Mouse (Mus musculus): Measurements from ENCODE around the gene Gtsf1l.
"Not testable (repeated sequence)": the region's sequence is repeated elsewhere in the genome, so short reads cannot be mapped to it uniquely, and the experiment has no call there.

The Gtsf1l gene

DNA sequence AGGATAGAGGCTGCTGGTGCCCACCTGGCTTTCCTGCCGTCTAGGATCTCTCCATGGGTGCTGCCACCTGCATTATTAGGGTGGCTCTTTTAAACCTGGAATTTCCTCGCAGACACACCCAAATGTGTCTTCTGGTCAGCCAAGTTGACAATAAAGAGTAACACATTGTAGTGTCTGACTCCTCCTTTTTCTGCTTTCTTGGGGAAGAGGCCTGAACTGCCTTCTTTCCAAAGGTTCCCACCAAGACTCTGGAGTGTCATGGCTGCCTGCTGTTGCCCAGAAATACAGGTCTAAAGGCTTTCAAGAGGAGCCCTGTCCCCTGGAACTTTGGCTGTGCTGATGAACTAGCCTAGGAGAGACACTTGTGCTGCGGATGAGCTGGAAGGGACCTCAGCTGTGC lies 3.1 kb downstream of the Gtsf1l start:
- no peak for DNase-seq

DNA sequence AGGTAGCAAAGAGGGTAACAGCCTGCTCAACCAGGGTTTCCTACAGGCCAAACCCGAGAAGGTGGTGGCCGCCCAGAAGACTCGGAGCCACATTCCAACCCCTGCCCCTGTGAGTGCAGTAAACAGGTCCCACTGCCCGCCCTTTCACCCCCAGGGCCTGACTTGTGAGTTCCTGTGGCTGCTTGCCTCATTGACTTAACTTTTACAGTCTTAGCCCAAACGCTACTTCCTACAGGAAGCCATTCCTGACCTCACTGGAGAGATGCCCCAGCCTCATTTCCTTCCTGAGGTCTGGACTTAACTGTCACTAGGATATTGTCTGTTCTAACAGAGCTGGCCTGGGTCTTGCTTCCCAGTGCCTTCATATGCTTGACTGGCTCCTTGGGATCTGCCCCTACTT lies 5.1 kb downstream of the Gtsf1l start:
- no peak for DNase-seq

GRCm38 (mm10) chr2:163079041-163079440 lies 8.6 kb downstream of the Gtsf1l start:
- DNase-seq, result no peak

DNA sequence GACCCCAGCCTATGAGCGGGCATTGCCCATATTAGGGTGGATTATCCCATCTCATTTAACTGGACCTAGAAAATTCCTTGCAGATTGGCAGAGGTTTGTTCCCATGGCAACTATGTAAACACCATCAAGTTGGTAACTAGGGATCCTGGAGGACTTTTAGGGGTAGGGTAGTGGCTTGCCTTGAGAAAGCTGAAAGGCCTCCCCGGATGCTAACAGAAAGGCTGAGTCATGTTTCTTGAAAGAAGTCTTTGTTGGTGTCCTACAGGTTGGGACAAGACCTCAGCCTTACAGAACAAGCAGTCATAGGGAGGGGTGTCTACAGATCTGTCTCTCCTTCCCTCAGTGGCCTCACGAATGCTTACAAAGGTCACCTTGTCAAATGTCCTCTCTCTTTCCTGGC lies 12.4 kb downstream of the Gtsf1l start:
- no peak for DNase-seq

GRCm38 (mm10) chr2:163074808-163075207 lies 12.8 kb downstream of the Gtsf1l start:
- no peak for DNase-seq

DNA sequence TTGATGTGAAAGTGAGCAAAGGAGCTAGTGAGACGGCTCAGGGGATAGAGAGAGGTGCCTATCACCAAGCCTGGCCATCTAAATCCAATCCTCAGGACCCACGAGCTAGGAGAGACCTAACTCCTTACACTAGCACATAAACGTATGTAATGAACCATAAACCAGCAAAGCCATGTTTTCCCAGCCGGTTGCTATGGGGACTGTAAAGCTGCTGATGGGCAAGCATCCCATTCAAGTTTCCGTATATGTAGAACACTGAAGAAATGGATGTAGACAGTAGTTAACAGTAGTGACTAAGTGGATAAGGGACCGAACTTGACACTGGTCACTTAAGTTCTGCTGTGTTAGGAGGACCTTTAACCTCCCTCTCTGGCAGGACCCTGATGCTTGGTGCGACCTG lies 13.6 kb downstream of the Gtsf1l start:
- DNase-seq, result no peak

DNA sequence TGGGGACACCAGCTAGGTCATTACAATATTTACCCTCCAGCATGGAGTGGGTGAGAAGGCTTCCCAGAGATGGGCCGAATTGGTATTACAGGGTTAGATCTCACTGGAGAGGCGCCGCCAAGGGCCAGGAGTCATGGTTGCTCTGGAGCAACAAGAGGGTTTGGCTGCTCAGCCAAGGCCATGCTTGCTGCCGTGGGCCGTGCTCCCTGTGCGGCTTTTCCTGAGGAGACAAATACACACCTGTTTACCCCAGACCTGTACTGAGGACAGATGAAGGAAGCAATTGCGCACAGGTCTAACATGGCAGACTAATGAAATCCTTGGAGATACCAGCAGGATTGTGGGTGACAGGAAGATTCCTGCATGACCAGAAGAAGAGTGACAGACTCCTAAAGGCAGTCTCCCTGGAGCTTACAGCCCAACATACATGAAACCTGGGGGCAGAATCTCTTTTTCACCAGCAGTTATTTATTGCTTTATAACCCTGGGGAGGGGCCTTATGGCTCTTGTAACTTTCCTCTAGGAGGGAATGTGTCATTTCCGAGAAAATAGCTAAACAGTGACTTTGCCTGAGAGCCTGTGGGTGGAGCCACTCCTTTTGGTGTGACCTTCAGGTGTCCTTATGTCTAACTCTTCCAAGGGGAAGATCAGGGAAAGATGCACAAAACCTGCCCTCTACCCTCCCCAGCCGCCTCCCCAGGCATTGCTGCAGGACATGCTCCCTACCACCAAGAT lies 14.5 kb downstream of the Gtsf1l start:
- no peak for DNase-seq

DNA sequence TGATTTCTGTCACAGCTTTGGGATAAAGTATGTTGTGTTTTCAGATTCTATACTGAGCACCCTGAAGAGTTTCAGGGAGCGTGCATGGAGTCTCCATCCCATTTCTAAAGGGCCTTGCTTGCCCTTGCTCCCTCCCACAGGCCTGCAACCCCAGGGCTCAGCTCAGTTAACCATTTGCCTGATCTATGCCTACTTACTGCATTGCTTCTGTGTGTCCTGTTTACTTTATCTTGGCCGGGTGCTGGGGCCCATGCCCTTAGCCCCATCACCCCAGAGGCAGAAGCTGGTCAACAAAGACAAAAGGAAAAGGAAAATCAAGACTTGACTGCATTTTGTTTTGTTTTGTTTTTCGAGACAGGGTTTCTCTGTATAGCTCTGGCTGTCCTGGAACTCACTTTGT lies 16.1 kb downstream of the Gtsf1l start:
- no peak for DNase-seq

GRCm38 (mm10) chr2:163070213-163070612 lies 17.4 kb downstream of the Gtsf1l start:
- no peak for DNase-seq

GRCm38 (mm10) chr2:163067233-163067632 lies 20.4 kb downstream of the Gtsf1l start:
- DNase-seq, result no peak

DNA sequence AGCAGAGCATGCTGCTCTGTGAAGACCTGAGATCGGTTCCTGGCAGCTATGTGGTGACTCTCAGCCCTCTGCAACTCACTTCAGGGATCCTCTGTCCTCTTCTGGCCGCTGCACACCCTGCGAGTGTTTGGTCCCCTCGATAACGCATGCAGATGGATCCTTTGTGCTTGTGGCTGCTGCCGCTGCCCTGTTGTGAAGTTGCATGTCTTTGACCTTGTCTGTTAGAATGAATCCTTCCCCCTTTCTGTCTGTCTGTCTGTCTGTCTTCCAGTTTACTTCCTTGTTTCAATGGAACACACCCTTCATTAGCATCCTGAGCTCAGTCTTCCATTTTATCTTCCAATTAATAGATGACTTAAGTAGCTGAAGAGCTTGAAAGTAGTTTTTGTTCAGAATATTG lies 21.3 kb downstream of the Gtsf1l start:
- no peak for DNase-seq

- no peak for DNase-seq
Measured at GRCm38 (mm10) chr2:163062119-163062508, 25.5 kb downstream of the Gtsf1l start.

GRCm38 (mm10) chr2:163061203-163062118 lies 26.2 kb downstream of the Gtsf1l start:
- no peak for DNase-seq

GRCm38 (mm10) chr2:163060630-163061029 lies 27.0 kb downstream of the Gtsf1l start:
- DNase-seq, result no peak

DNA sequence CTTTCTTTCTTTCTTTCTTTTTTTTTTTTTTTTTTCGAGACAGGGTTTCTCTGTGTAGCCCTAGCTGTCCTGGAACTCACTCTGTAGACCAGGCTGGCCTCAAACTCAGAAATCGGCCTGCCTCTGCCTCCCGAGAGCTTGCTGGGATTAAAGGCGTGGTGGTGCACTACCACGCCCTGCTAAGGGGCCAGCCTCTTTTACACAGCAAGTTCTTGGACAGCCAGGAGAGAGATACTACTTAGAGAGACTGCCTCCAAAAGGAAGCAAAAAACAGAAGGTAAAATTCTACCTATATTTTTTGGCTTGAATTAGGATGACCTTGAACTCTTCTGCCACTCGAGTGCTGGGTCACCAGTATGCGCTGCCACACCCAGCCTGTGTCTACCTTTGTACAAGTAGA lies 28.7 kb downstream of the Gtsf1l start:
- not testable (repeated sequence) for DNase-seq

DNA sequence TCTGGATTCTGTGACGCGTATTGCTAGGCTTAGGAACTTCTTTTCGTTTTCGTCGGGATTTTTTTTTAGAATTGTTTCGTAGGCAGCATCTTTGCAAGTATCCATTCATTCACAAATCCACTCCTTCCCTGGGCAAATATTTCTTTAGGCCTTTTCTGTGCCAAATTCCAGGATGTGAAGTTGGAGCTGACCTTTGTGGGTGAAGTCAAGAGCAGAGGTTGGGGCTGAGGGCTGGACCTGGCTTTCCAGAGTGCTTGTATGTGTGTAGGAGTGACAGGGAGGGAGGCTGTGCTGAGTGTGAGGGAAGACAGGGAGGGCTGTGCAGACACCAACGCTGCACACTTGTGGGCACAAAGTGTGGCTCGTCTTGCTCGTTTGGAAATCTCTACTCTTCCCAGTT lies 31.1 kb downstream of the Gtsf1l start:
- DNase-seq, result no peak

- no peak for DNase-seq
Measured at GRCm38 (mm10) chr2:163055715-163056114, 31.9 kb downstream of the Gtsf1l start.

DNA sequence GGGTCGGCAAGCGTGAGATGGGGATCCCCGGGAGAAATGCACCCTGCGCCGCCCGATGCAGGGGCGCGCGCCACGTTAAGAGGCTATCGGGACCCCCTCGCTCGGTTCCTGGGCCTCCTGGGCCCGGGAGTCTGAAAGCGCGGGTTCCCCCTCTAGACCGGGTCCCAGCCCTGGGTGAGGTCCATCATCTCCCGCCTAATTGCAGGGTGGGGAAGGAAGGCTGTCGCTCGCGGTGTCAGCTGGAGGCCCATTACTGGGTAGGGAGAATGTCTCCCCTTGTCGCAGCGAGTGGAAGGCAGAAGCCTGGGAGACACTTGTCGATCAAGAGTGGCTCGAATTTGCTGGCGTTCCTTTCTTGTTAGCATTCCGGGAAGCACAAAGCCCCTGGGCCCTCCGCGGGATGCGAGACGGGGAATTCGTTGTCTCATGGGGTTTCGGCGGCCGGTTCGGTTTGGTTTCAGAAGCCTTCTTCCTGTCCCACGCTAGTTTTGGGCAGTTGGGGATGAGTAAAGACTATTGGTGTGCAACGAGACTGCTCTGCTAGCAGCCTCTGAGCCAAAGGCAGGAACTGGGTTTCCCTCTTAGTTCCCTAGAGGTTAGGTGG lies 32.7 kb downstream of the Gtsf1l start:
- no peak for DNase-seq

DNA sequence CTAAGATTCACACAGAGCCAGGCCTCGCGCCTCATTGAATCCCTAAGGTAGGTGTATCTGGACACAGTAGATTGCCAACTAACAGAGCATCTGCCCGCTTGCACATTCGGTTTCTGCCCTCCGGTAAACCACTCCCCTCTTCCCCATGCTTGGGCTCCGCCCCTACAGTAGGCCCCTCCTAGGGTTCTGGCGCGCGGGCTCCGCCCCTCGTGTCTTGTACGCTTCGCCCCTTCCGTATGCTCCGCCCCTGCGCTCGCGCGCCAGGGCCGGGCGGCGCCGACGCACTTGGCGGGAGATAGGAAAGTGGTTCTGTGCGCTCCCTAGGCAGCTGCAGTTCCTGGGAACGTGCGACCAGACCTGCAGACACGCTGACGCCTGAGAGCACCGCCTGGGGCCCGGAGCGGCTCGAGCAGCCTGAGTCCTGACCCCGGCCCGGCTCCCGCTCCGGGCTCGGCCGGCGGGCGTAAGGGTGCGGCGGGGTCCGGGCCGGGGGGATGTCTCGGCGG lies 33.3 kb downstream of the Gtsf1l start, which contains the start of gene Mybl2:
Mybl2 (plus strand) TSS at position 353 of the 506 bp plus-strand sequence.
- peak; percentile 99 for DNase-seq

- DNase-seq, result no peak
Measured at GRCm38 (mm10) chr2:163052826-163053225, 34.8 kb downstream of the Gtsf1l start.

GRCm38 (mm10) chr2:163052101-163052500 lies 35.6 kb downstream of the Gtsf1l start:
- no peak for DNase-seq

GRCm38 (mm10) chr2:163051691-163052090 lies 36.0 kb downstream of the Gtsf1l start:
- peak; percentile 73 for DNase-seq

DNA sequence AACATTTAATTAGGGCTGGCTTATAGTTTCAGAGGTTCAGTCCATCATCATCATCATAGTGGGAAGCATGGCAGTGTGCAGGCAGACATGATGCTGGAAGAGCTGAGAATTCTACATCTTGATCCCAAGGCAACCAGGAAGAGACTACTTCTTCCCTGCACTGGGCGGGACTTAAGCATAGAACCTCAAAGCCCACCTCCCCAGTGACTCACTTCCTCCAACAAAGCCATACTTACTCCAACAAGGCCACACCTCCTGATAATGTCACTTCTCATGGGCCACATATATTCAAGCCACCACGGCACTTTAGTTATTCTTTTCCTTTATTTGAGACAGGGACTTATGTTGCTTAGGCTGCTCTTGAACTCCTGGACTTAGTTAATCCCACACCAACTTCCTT lies 38.5 kb downstream of the Gtsf1l start:
- no peak for DNase-seq
